Mouse (Mus musculus): ENCODE results near the gene Ralb. TPM values are rescaled to one million over a fixed set of nuclear protein-coding genes. Genes with fewer than 3 reads are reported as not detected.

The Ralb gene
- polyA plus RNA-seq (2014; fragmentation: Illumina TruSeq; extraction: RNeasy Lipid Tissue Mini Kit (QIAGEN cat#74804); ENCODE audit: low read depth, low replicate concordance), result 25.5 TPM

DNA sequence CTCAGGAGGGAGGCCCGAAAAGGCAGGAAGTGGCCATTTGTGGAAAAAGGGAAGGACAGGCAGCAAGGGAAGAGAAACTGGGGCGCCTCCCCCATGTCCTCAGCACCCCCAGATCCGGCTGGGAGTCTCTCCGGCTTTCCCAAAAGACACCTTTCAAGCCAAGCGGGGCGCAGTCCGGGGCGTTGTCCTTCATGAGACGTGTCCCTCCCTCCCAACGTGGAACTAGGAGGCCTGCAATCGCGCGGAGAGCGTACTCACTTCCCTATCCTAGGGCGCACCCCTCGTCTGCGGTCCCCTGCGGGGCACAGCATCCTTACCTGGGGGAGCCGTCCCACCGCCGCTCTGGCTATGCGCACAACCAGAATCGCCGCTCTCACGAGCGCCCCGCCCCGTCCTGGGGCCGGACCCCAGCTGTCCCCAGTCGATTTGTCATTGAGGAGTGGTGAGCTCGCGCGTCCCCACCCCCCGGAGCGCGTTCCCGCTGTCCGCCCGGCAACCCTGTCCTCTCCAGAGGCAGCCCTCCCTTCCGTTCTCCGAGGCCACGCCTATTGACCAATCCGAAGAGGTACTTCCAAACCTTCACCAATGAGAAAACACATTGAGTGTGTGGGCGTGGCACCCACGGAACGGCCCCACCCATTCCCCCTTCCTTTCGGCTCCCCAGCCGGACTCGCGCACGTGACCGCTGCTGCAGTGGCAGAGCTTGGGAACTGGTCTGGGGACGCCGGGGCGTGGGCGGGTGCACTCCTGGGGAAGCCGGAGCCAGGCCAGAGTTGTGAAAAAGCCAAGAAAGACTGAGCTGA is at the start of gene Ralb:
Gene Ralb, minus strand, starts transcription at position 535 of the 803 bp plus-strand sequence.

DNA sequence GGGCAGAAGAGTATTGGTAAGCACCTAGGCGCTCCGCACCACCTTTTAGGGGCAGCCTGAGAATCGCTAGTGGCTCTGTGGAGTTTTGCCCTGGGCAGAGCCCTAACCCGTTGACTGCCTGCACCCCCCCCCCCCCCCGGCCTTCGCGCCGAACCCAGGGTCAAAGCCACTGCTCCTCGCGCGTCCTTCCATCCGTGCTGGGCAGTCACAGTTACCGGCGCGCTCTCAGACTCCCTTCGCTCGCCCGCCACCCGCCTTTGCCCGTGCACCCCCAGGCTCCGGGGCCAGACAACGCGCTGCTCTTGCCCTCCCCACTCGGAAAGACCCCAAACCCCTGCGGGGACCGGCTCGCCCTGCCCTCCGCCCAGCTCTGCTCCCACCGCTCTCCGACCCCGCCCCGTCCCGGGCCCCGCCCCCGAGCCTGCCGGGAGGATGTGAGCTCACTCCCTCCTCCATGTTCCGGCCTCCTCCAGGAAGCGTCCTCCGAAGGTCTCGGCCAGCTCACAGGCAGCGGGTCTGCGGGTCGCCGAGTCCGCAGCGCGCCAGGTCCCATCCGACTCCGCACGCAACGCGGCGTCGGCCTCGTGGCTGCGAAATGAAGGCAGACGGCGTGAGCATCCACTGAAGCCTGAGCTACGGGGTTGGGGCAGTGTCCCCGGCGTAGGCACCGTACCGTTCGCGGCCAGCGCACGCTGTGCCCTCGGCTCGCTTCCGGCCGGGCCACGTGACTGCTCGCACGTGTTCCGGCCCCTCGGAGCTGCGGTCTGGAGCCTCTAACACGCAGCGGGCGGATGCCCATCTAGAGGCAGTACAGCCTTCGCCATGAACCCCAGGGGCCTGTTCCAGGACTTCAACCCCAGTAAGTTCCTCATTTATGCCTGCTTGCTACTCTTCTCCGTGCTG is 21.3 kb upstream of the Ralb start, which contains the start of gene Tmem185b:
Gene Tmem185b, plus strand, starts transcription at position 472 of the 903 bp plus-strand sequence.

DNA sequence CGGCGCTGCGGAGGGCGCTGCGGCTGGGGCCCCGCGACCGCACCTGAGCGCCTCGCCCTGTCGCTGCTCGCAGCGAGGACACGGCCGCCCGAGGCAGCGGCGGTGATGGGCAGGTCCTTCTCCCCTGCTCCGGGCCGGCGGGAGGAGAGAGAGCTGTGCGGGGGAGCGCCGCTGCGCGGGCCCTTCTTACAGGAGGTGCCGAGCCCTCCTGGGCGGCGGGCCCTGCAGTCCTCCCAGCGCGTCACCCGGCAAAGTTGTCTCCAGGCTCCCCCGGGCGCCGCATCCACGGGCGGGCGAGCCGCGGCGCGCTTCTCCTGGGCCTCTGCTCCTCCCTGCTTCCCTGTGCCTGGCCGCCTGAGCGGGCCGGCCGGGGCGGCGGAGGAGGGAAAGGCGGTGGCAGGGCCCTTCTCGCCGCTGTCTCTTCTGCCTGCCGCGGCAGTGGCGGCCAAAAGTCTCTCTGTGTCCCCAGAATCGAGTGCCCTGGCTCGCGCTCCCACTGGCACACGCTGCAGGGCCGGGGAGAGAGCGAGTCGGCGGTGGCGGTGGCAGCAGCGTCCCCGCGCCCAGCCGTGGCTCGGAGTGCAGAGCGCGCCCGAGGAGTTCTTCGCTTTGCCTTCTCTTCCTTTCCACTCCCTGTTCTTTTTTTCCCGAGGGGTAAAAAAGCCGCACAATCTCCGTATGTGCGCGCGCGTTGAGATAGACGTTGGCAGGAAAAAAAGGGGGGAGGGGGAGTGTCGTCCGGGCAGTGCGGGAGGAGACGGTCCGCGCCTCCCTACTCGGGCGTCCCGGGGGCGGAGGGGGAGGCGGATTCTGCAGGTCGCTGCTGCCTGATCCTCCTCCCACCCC is 82.8 kb downstream of the Ralb start, which contains the start of gene Inhbb:
Gene Inhbb, minus strand, starts transcription at position 673 of the 846 bp plus-strand sequence.

Other genes starting within 250 kb of the Ralb start
- gene Inhbb, start 82.5 kb downstream of the Ralb start, polyA plus RNA-seq (2014; fragmentation: Illumina TruSeq; extraction: RNeasy Lipid Tissue Mini Kit (QIAGEN cat#74804); ENCODE audit: low read depth, low replicate concordance), result 2.1 TPM
- 27.3 TPM for gene Tmem185b, start 21.4 kb upstream of the Ralb start, polyA plus RNA-seq (2014; fragmentation: Illumina TruSeq; extraction: RNeasy Lipid Tissue Mini Kit (QIAGEN cat#74804); ENCODE audit: low read depth, low replicate concordance)
- 16.7 TPM for gene Epb41l5, start 144.2 kb upstream of the Ralb start, polyA plus RNA-seq (2014; fragmentation: Illumina TruSeq; extraction: RNeasy Lipid Tissue Mini Kit (QIAGEN cat#74804); ENCODE audit: low read depth, low replicate concordance)

Measured in adrenal gland, adult 10 weeks (tissue).